Mouse (Mus musculus) CD4-positive naive resting alpha-beta T cell, adult 57 days (primary cell): ENCODE results near the gene Slc25a31. TPM values are rescaled to one million over a fixed set of nuclear protein-coding genes. Genes with fewer than 3 reads are reported as not detected.

Source experiments
- total RNA-seq: library from RNA; stranded (reverse); gene quantifications from one replicate; pipeline ENCODE4 v1.2.4, GENCODE M21; 2023

The Slc25a31 gene
- total RNA-seq = not detected

GRCm38 (mm10) chr3:40708655-40709054 lies at the start of gene Slc25a31:
Gene Slc25a31, plus strand, starts transcription at chr3:40708855.

GRCm38 (mm10) chr3:40744024-40744835 lies 35.6 kb downstream of the Slc25a31 start, which contains the start of gene Hspa4l:
Gene Hspa4l, plus strand, starts transcription at chr3:40744495.

Other genes with a start within 250 kb of the Slc25a31 start
- 1.1 TPM for gene Intu, start 177.6 kb upstream of the Slc25a31 start, total RNA-seq
- 38.1 TPM for gene Hspa4l, start 35.6 kb downstream of the Slc25a31 start, total RNA-seq
- gene Plk4, start 91.2 kb downstream of the Slc25a31 start, total RNA-seq = 21.1 TPM
- 13.9 TPM for gene Mfsd8, start 138.0 kb downstream of the Slc25a31 start, total RNA-seq
- gene Abhd18, start 138.1 kb downstream of the Slc25a31 start, total RNA-seq = 15.0 TPM
- gene 1700034I23Rik, start 193.7 kb downstream of the Slc25a31 start, total RNA-seq = not detected
- gene Larp1b, start 241.0 kb downstream of the Slc25a31 start, total RNA-seq = 21.3 TPM